Mouse (Mus musculus): ENCODE measurements around the gene Gnb5. TPM values are rescaled to one million over a fixed set of nuclear protein-coding genes. Genes with fewer than 3 reads are reported as not detected.
"Not testable (repeated sequence)": the region's sequence is repeated elsewhere in the genome, so short reads cannot be mapped to it uniquely, and the experiment has no call there.

The Gnb5 gene
- total and polyA plus RNA-seq, 2 experiments from 2014 or later, result 79.4 to 97.2 TPM

- H3K9me3 ChIP-seq (ENCODE audit: low read length), result no peaks in the 10 kb centered on the region
- no peak overlapping the region for H3K4me3 ChIP-seq (ENCODE audit: low read depth, low read length)
- 84% methylated on average over 4 of the region's 4 CpGs for WGBS
- no peak overlapping the region for H3K9ac ChIP-seq (replicated peaks; ENCODE audit: low read length, poor library complexity, severe bottlenecking)
- DNase-seq (ENCODE audit: low spot score) (no peak), ATAC-seq (ENCODE audit: low FRiP score) (no peak)
- no peaks in the 10 kb centered on the region for H3K4me1 ChIP-seq (ENCODE audit: insufficient read depth, low read length)
- no peaks in the 10 kb centered on the region for H3K27me3 ChIP-seq (ENCODE audit: insufficient read depth, low read length)
- H3K27ac ChIP-seq (ENCODE audit: low read depth, low read length), result no peak overlapping the region
- H3K4me2 ChIP-seq (ENCODE audit: low read depth, low read length, poor library complexity, severe bottlenecking), result no peak overlapping the region
- H3K36me3 ChIP-seq (ENCODE audit: insufficient read depth, low read length), result no peaks in the 10 kb centered on the region
- no peak for TF ChIP-seq CTCF (IDR thresholded peaks at IDR 0.05)
These were observed 56.1 kb downstream of the Gnb5 start for GRCm38 (mm10) chr9:75362201-75362600.

- no peak overlapping the region for H3K9ac ChIP-seq (replicated peaks; ENCODE audit: low read length, poor library complexity, severe bottlenecking)
- no peak for TF ChIP-seq CTCF (IDR thresholded peaks at IDR 0.05)
- no peak overlapping the region for H3K4me2 ChIP-seq (ENCODE audit: low read depth, low read length, poor library complexity, severe bottlenecking)
- H3K27me3 ChIP-seq (ENCODE audit: insufficient read depth, low read length), result no peaks in the 10 kb centered on the region
- DNase-seq (ENCODE audit: low spot score) (no peak), ATAC-seq (ENCODE audit: low FRiP score) (no peak)
- H3K4me3 ChIP-seq (ENCODE audit: low read depth, low read length), result no peak overlapping the region
- 80% methylated on average over 5 of the region's 5 CpGs for WGBS
- no peak overlapping the region for H3K27ac ChIP-seq (ENCODE audit: low read depth, low read length)
- no peaks in the 10 kb centered on the region for H3K4me1 ChIP-seq (ENCODE audit: insufficient read depth, low read length)
- no peaks in the 10 kb centered on the region for H3K36me3 ChIP-seq (ENCODE audit: insufficient read depth, low read length)
- H3K9me3 ChIP-seq (ENCODE audit: low read length), result no peaks in the 10 kb centered on the region
These were observed 56.9 kb downstream of the Gnb5 start for GRCm38 (mm10) chr9:75363001-75363400.

- not testable (repeated sequence) for DNase-seq (ENCODE audit: low spot score); H3K36me3 ChIP-seq (ENCODE audit: insufficient read depth, low read length); H3K4me2 ChIP-seq (ENCODE audit: low read depth, low read length, poor library complexity, severe bottlenecking); H3K9me3 ChIP-seq (ENCODE audit: low read length); H3K27me3 ChIP-seq (ENCODE audit: insufficient read depth, low read length); H3K4me1 ChIP-seq (ENCODE audit: insufficient read depth, low read length); H3K9ac ChIP-seq (replicated peaks; ENCODE audit: low read length, poor library complexity, severe bottlenecking); ATAC-seq (ENCODE audit: low FRiP score); H3K4me3 ChIP-seq (ENCODE audit: low read depth, low read length); H3K27ac ChIP-seq (ENCODE audit: low read depth, low read length)
- 68% methylated on average over 7 of the region's 7 CpGs for WGBS
These were observed 57.6 kb downstream of the Gnb5 start for GRCm38 (mm10) chr9:75363702-75364101.

GRCm38 (mm10) chr9:75365195-75365594, 59.1 kb downstream of the Gnb5 start:
- Histone ChIP-seq H3K4me2 (ENCODE audit: low read depth, low read length, poor library complexity, severe bottlenecking) (no peak overlapping the region), H3K36me3 (ENCODE audit: insufficient read depth, low read length) (no peaks in the 10 kb centered on the region), H3K4me3 (ENCODE audit: low read depth, low read length) (no peak overlapping the region), H3K27me3 (ENCODE audit: insufficient read depth, low read length) (no peaks in the 10 kb centered on the region), H3K4me1 (ENCODE audit: insufficient read depth, low read length) (no peaks in the 10 kb centered on the region), H3K9me3 (ENCODE audit: low read length) (no peaks in the 10 kb centered on the region), H3K9ac (replicated peaks; ENCODE audit: low read length, poor library complexity, severe bottlenecking) (no peak overlapping the region), H3K27ac (ENCODE audit: low read depth, low read length) (no peak overlapping the region)
- ATAC-seq (ENCODE audit: low FRiP score) (no peak), DNase-seq (ENCODE audit: low spot score) (no peak)
- no peak for TF ChIP-seq CTCF (IDR thresholded peaks at IDR 0.05)
- 56% methylated on average over 4 of the region's 4 CpGs for WGBS

- Histone ChIP-seq H3K4me2 (ENCODE audit: low read depth, low read length, poor library complexity, severe bottlenecking) (no peak overlapping the region), H3K27ac (ENCODE audit: low read depth, low read length) (no peak overlapping the region), H3K4me3 (ENCODE audit: low read depth, low read length) (no peak overlapping the region), H3K36me3 (ENCODE audit: insufficient read depth, low read length) (no peaks in the 10 kb centered on the region), H3K9me3 (ENCODE audit: low read length) (no peaks in the 10 kb centered on the region), H3K27me3 (ENCODE audit: insufficient read depth, low read length) (no peaks in the 10 kb centered on the region), H3K4me1 (ENCODE audit: insufficient read depth, low read length) (no peaks in the 10 kb centered on the region), H3K9ac (replicated peaks; ENCODE audit: low read length, poor library complexity, severe bottlenecking) (no peak overlapping the region)
- WGBS, result 65% methylated on average over 5 of the region's 5 CpGs
- DNase-seq (ENCODE audit: low spot score), result peak; percentile 11
- TF ChIP-seq CTCF (IDR thresholded peaks at IDR 0.05), result no peak
- ATAC-seq (ENCODE audit: low FRiP score), result peak; percentile 52
These were observed 60.1 kb downstream of the Gnb5 start for GRCm38 (mm10) chr9:75366191-75366590.

GRCm38 (mm10) chr9:75368779-75369178, 62.7 kb downstream of the Gnb5 start:
- ATAC-seq (ENCODE audit: low FRiP score) (no peak), DNase-seq (ENCODE audit: low spot score) (no peak)
- Histone ChIP-seq H3K27me3 (ENCODE audit: insufficient read depth, low read length) (no peaks in the 10 kb centered on the region), H3K4me1 (ENCODE audit: insufficient read depth, low read length) (no peaks in the 10 kb centered on the region), H3K9me3 (ENCODE audit: low read length) (no peaks in the 10 kb centered on the region), H3K4me2 (ENCODE audit: low read depth, low read length, poor library complexity, severe bottlenecking) (no peak overlapping the region), H3K4me3 (ENCODE audit: low read depth, low read length) (no peak overlapping the region), H3K27ac (ENCODE audit: low read depth, low read length) (no peak overlapping the region), H3K9ac (replicated peaks; ENCODE audit: low read length, poor library complexity, severe bottlenecking) (no peak overlapping the region), H3K36me3 (ENCODE audit: insufficient read depth, low read length) (no peaks in the 10 kb centered on the region)
- TF ChIP-seq CTCF (IDR thresholded peaks at IDR 0.05), result no peak
- WGBS, result 85% methylated on average over 3 of the region's 3 CpGs

Data from midbrain, postnatal 0 days (tissue).